Mouse (Mus musculus): Measurements from ENCODE around the gene Cdkal1.

Cdkal1 gene

GRCm38 (mm10) chr13:29631342-29631741, 224.1 kb downstream of the Cdkal1 start:
- no peak for DNase-seq (ENCODE audit: low read depth, low spot score)

- DNase-seq (ENCODE audit: low read depth, low spot score): no peak
These were observed 226.9 kb downstream of the Cdkal1 start for GRCm38 (mm10) chr13:29628607-29629006.

GRCm38 (mm10) chr13:29627438-29628124, 227.9 kb downstream of the Cdkal1 start:
- peak; percentile 55 for DNase-seq (ENCODE audit: low read depth, low spot score)

- DNase-seq (ENCODE audit: low read depth, low spot score): no peak
These were observed 230.5 kb downstream of the Cdkal1 start for GRCm38 (mm10) chr13:29624929-29625328.

- DNase-seq (ENCODE audit: low read depth, low spot score): no peak
These were observed 231.7 kb downstream of the Cdkal1 start for GRCm38 (mm10) chr13:29623636-29624239.

GRCm38 (mm10) chr13:29621881-29622280, 233.6 kb downstream of the Cdkal1 start:
- DNase-seq (ENCODE audit: low read depth, low spot score): no peak

GRCm38 (mm10) chr13:29621363-29621762, 234.1 kb downstream of the Cdkal1 start:
- no peak for DNase-seq (ENCODE audit: low read depth, low spot score)

GRCm38 (mm10) chr13:29620826-29621225, 234.6 kb downstream of the Cdkal1 start:
- no peak for DNase-seq (ENCODE audit: low read depth, low spot score)

- no peak for DNase-seq (ENCODE audit: low read depth, low spot score)
These were observed 238.8 kb downstream of the Cdkal1 start for GRCm38 (mm10) chr13:29616654-29617171.

GRCm38 (mm10) chr13:29615987-29616386, 239.5 kb downstream of the Cdkal1 start:
- no peak for DNase-seq (ENCODE audit: low read depth, low spot score)

GRCm38 (mm10) chr13:29615081-29615480, 240.4 kb downstream of the Cdkal1 start:
- no peak for DNase-seq (ENCODE audit: low read depth, low spot score)

- no peak for DNase-seq (ENCODE audit: low read depth, low spot score)
These were observed 245.2 kb downstream of the Cdkal1 start for GRCm38 (mm10) chr13:29610051-29610931.

- DNase-seq (ENCODE audit: low read depth, low spot score): no peak
These were observed 246.0 kb downstream of the Cdkal1 start for GRCm38 (mm10) chr13:29609441-29609840.

GRCm38 (mm10) chr13:29604241-29604640, 251.2 kb downstream of the Cdkal1 start:
- DNase-seq (ENCODE audit: low read depth, low spot score): peak; percentile 74

GRCm38 (mm10) chr13:29603597-29603996, 251.9 kb downstream of the Cdkal1 start:
- DNase-seq (ENCODE audit: low read depth, low spot score): no peak

- no peak for DNase-seq (ENCODE audit: low read depth, low spot score)
These were observed 254.4 kb downstream of the Cdkal1 start for GRCm38 (mm10) chr13:29601033-29601432.

GRCm38 (mm10) chr13:29599646-29600045, 255.8 kb downstream of the Cdkal1 start:
- no peak for DNase-seq (ENCODE audit: low read depth, low spot score)

- no peak for DNase-seq (ENCODE audit: low read depth, low spot score)
These were observed 258.7 kb downstream of the Cdkal1 start for GRCm38 (mm10) chr13:29596735-29597134.

GRCm38 (mm10) chr13:29593096-29593495, 262.4 kb downstream of the Cdkal1 start:
- no peak for DNase-seq (ENCODE audit: low read depth, low spot score)

GRCm38 (mm10) chr13:29590685-29591084, 264.8 kb downstream of the Cdkal1 start:
- DNase-seq (ENCODE audit: low read depth, low spot score): no peak

- no peak for DNase-seq (ENCODE audit: low read depth, low spot score)
These were observed 265.3 kb downstream of the Cdkal1 start for GRCm38 (mm10) chr13:29590164-29590563.

- DNase-seq (ENCODE audit: low read depth, low spot score): no peak
These were observed 266.8 kb downstream of the Cdkal1 start for GRCm38 (mm10) chr13:29588693-29589092.
